Mouse (Mus musculus) CH12.LX (cell line): ENCODE data around the gene 4921524J17Rik. TPM values are rescaled to one million over a fixed set of nuclear protein-coding genes. Genes with fewer than 3 reads are reported as not detected.

Experiments used
- DNase-seq: peaks from one replicate; pipeline ENCODE4 v3.0.0-alpha.2; 2013; ENCODE audit errors: extremely low read depth
- H3K27ac ChIP-seq: 2 replicates; pipeline ENCODE4 v1.5.1; 2012; ENCODE audit warnings: low read depth, mild to moderate bottlenecking, control low read depth, moderate library complexity; ENCODE audit not compliant: insufficient read depth
- H3K27me3 ChIP-seq: replicated peaks from 2 replicates; pipeline ENCODE3; 2012; ENCODE audit warnings: inconsistent platforms
- H3K36me3 ChIP-seq, 2 experiments: replicated peaks in 1 of 2; 2 replicates each; pipeline versions ENCODE3 to v1.6.1; 2012; ENCODE audit warnings: inconsistent platforms in 1 of 2, low read length in 1 of 2, mild to moderate bottlenecking in 1 of 2, mixed read lengths in 1 of 2, moderate library complexity in 1 of 2; ENCODE audit not compliant: control insufficient read depth in 1 of 2, insufficient read depth in 1 of 2
- H3K4me1 ChIP-seq, 2 experiments: 2 replicates each; pipeline ENCODE4 v1.6.1; 2012; ENCODE audit warnings: inconsistent platforms in 1 of 2, moderate library complexity in 1 of 2; ENCODE audit not compliant: insufficient read depth in 2 of 2, control insufficient read depth in 1 of 2
- H3K4me2 ChIP-seq: 2 replicates; pipeline ENCODE4 v1.6.1; 2012; ENCODE audit warnings: low read depth, mild to moderate bottlenecking, control low read depth; ENCODE audit not compliant: poor library complexity, insufficient read depth, severe bottlenecking
- H3K4me3 ChIP-seq, 3 experiments: fragments of 150-350 bp in 1 of 3; sonication (generic) in 1 of 3; replicated peaks in 1 of 3; 2 replicates each; pipeline versions ENCODE3 to v1.5.1; 2011 to 2012; ENCODE audit warnings: low read depth in 2 of 3, low read length in 2 of 3, mild to moderate bottlenecking in 2 of 3, moderate library complexity in 2 of 3, control low read depth in 1 of 3, improper control_type of control experiment in 1 of 3, inconsistent platforms in 1 of 3, mixed read lengths in 1 of 3; ENCODE audit not compliant: poor library complexity in 1 of 3
- H3K79me2 ChIP-seq: replicated peaks from 2 replicates; pipeline ENCODE4 v1.6.1; 2012; ENCODE audit warnings: mild to moderate bottlenecking, moderate library complexity; ENCODE audit not compliant: control insufficient read depth, poor library complexity, insufficient read depth, severe bottlenecking; ENCODE audit errors: extremely low read depth
- H3K9ac ChIP-seq: 2 replicates; pipeline ENCODE4 v1.6.1; 2012; ENCODE audit warnings: low read depth, mild to moderate bottlenecking, control low read depth, moderate library complexity; ENCODE audit not compliant: insufficient read depth
- H3K9me3 ChIP-seq: replicated peaks from 2 replicates; pipeline ENCODE3; 2012; ENCODE audit warnings: low read length, inconsistent platforms, mixed read lengths
- BHLHE40 ChIP-seq: IDR thresholded peaks from 2 replicates; pipeline ENCODE4 v1.6.1; 2011; ENCODE audit warnings: mild to moderate bottlenecking, low read depth, low read length, improper control_type of control experiment
- ELF1 ChIP-seq: IDR thresholded peaks from 2 replicates; pipeline ENCODE4 v1.6.1; 2014; ENCODE audit warnings: low read depth, mild to moderate bottlenecking, inconsistent platforms, low read length, improper control_type of control experiment
- GABPA ChIP-seq: IDR thresholded peaks from 2 replicates; pipeline ENCODE4 v1.6.1; 2012; ENCODE audit warnings: low read depth, low read length, improper control_type of control experiment, inconsistent platforms; ENCODE audit not compliant: insufficient replicate concordance
- KAT2A ChIP-seq: IDR thresholded peaks from 2 replicates; pipeline ENCODE4 v1.6.1; 2012; ENCODE audit warnings: low read length, improper control_type of control experiment, inconsistent platforms; ENCODE audit not compliant: insufficient replicate concordance
- MAFK ChIP-seq: IDR thresholded peaks from 2 replicates; pipeline ENCODE4 v1.6.1; 2011; ENCODE audit warnings: low read length, improper control_type of control experiment; ENCODE audit not compliant: insufficient replicate concordance
- MAX ChIP-seq: IDR thresholded peaks from 2 replicates; pipeline ENCODE4 v1.6.1; 2011; ENCODE audit warnings: low read length, improper control_type of control experiment
- MAZ ChIP-seq: IDR thresholded peaks from 2 replicates; pipeline ENCODE4 v1.6.1; 2012; ENCODE audit warnings: low read depth, mild to moderate bottlenecking, inconsistent platforms, low read length, improper control_type of control experiment, moderate library complexity
- POLR2A ChIP-seq: IDR thresholded peaks from 2 replicates; pipeline ENCODE4 v1.6.1; 2011; ENCODE audit warnings: low read depth, mild to moderate bottlenecking, improper control_type of control experiment, low read length
- POLR2AphosphoS2 ChIP-seq: IDR thresholded peaks from 2 replicates; pipeline ENCODE4 v1.6.1; 2011; ENCODE audit warnings: low read depth, low read length, improper control_type of control experiment
- RAD21 ChIP-seq: IDR thresholded peaks from 2 replicates; pipeline ENCODE4 v1.6.1; 2011; ENCODE audit warnings: low read depth, mild to moderate bottlenecking, low read length, improper control_type of control experiment, moderate library complexity
- SMC3 ChIP-seq: IDR thresholded peaks from 2 replicates; pipeline ENCODE4 v1.6.1; 2011; ENCODE audit warnings: low read depth, low read length, improper control_type of control experiment
- TBP ChIP-seq: conservative IDR thresholded peaks from 2 replicates; pipeline ENCODE4 v1.6.1; 2011; ENCODE audit warnings: low read depth, low read length, improper control_type of control experiment
- ZC3H11A ChIP-seq: IDR thresholded peaks from 2 replicates; pipeline ENCODE4 v1.6.1; 2012; ENCODE audit warnings: low read depth, mild to moderate bottlenecking, inconsistent platforms, low read length, improper control_type of control experiment
- dilution Hi-C: fragments of 300-500 bp; cut with MboI; formaldehyde crosslinking; loops from 2 replicates; pipeline ENCODE4 v1.14.3; 2020; ENCODE audit warnings: low sequenced_read_pairs; ENCODE audit not compliant: extremely low pct_unique_long_range_greater_than_20kb, extremely low pct_ligation_motif_present
- in situ Hi-C: fragments of 300-500 bp; cut with MboI; formaldehyde crosslinking; loops from 3 replicates; pipeline ENCODE4 v1.14.3; 2019; ENCODE audit warnings: low sequenced_read_pairs, low pct_ligation_motif_present, low pct_unique_long_range_greater_than_20kb, mixed read lengths
- polyA plus RNA-seq: library from polyadenylated mRNA; unstranded; fragments of >175 nt; gene quantifications from 2 replicates; pipeline ENCODE4 v1.2.1, GENCODE M21; 2012; ENCODE audit warnings: low read depth; ENCODE audit not compliant: insufficient read length
- total RNA-seq, 2 experiments: library from RNA; depleted of rRNA; stranded (reverse); fragments of 300-350 nt in 1 of 2; fragments of >200 nt in 1 of 2; gene quantifications; 2 replicates each; pipeline ENCODE4 v1.2.3; 2012 to 2014

The 4921524J17Rik gene
- total and polyA plus RNA-seq, 3 experiments, result 10.3 to 28.8 (median 25.1) TPM

DNA sequence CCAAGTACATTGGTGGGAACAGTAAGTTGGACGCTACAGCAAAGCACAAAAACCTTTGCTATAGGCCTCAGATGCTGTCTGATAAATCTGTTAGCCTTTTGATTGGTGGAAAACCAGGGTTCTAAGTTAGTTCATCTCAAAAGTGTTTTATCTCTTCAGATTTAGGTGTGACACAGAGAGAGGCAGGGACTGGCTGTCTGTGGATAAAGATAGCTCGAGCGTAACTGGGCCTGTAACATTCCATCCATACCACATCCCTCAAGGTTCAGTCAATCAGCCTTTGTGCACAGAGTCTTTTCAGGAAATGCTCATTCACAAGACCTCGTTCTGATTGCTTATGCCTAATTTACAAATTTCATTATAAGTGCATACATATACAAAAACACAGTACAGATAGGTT is 3.4 kb downstream of the 4921524J17Rik start:
- dilution Hi-C loops (no loop called here), in situ Hi-C loops (no loop called here)
- H3K4me3 ChIP-seq, result peak overlapping the region in 1 of 3 experiments; percentile 28
- no peaks in the 10 kb centered on the region for H3K27me3 ChIP-seq
- peaks cover 55% of the 10 kb centered on the region for H3K79me2 ChIP-seq
- peak overlapping the region; percentile 56; the same call in 1 of the 2 replicates for H3K9ac ChIP-seq
- H3K4me1 ChIP-seq, result peaks cover 0 to 53% of the 10 kb centered on the region in 2 experiments; a peak in 2 of 4 replicates
- no peak for TF ChIP-seq MAX
- no peak for TF ChIP-seq GABPA
- no peak for TF ChIP-seq POLR2AphosphoS2
- no peak for TF ChIP-seq RAD21
- TF ChIP-seq TBP, result no peak
- no peak for TF ChIP-seq MAZ
- no peak for TF ChIP-seq BHLHE40
- peaks cover 5 to 19% of the 10 kb centered on the region in 2 experiments for H3K36me3 ChIP-seq
- H3K4me2 ChIP-seq, result peak overlapping the region; percentile 54; the same call in 1 of the 2 replicates
- H3K9me3 ChIP-seq, result no peaks in the 10 kb centered on the region
- H3K27ac ChIP-seq, result no peak overlapping the region
- no peak for DNase-seq

DNA sequence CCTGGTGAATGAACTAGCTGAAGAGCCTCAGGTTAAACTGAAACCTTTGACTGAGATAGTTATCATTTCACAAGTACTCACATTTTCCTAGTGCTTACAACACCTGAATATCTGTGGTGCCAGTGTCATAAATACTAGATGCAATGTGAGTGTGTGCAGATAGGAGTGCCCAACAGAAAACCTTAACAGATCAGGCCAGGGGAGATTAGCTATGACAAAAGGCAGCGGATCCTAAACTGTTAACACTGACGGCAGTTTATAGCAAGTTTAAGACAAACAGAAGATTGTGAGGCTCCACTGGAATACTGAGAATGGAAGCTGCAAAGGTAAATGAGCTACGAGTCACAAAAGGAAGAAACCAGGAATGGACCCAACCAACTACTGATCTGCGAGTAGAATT is 5.6 kb downstream of the 4921524J17Rik start:
- peaks cover 0 to 53% of the 10 kb centered on the region in 2 experiments; a peak in 2 of 4 replicates for H3K4me1 ChIP-seq
- DNase-seq, result no peak
- H3K9me3 ChIP-seq, result no peaks in the 10 kb centered on the region
- peaks cover 58% of the 10 kb centered on the region for H3K79me2 ChIP-seq
- H3K27me3 ChIP-seq, result no peaks in the 10 kb centered on the region
- H3K4me2 ChIP-seq, result no peak overlapping the region
- no peak overlapping the region for H3K27ac ChIP-seq
- H3K9ac ChIP-seq, result no peak overlapping the region
- peaks cover 5 to 23% of the 10 kb centered on the region in 2 experiments for H3K36me3 ChIP-seq
- dilution Hi-C loops (no loop called here), in situ Hi-C loops (no loop called here)
- TF ChIP-seq KAT2A (no peak), SMC3 (no peak), POLR2A (no peak), MAFK (no peak)
- H3K4me3 ChIP-seq, result no peak overlapping the region

DNA sequence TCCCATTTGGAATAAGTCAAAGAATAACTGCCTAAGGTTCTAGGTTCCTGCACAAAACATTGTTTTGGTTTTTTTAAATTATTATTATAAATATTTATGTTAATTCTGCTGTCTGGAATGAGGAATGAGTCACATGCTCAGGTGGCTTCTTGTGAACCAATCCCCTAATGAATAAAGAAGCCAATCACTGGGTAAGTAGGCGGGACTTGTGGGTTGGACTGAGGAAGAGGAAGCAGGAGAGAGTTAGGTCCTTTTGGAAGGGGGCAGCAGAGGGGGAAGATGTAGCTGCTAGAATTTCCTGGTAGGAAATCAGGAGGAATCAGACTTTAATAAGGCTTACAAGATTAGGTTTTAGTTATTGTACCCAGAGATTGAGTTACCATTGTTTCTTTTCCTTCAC is 11.3 kb downstream of the 4921524J17Rik start:
- Histone ChIP-seq H3K27me3 (no peaks in the 10 kb centered on the region), H3K4me3 (peak overlapping the region; percentile 34 to 60 (median 40)), H3K9ac (no peak overlapping the region), H3K79me2 (peaks cover 35% of the 10 kb centered on the region; the same call in 1 of the 2 replicates), H3K9me3 (no peaks in the 10 kb centered on the region), H3K4me2 (no peak overlapping the region), H3K36me3 (peaks cover 13 to 53% of the 10 kb centered on the region in 2 experiments), H3K27ac (no peak overlapping the region), H3K4me1 (peaks cover 0 to 28% of the 10 kb centered on the region in 2 experiments; a peak in 2 of 4 replicates)
- in situ Hi-C loops (no loop called here), dilution Hi-C loops (no loop called here)
- no peak for TF ChIP-seq ZC3H11A
- TF ChIP-seq ELF1, result 0 out of 2 replicates have a peak, but pooled peaks have one; percentile 22
- DNase-seq, result peak; percentile 74
